Mouse (Mus musculus) forelimb bud, embryonic 11.5 days (tissue): ENCODE results near the gene Gpr55.
A peak's percentile ranks its signal among the peaks of the same experiment; 100 is the strongest.

Experiments used
- DNase-seq: peaks from one replicate; pipeline ENCODE4 v3.0.0-alpha.2; 2012; ENCODE audit warnings: low read depth, low spot score

Gene Gpr55

GRCm38 (mm10) chr1:85957942-85958619 lies 2.7 kb downstream of the Gpr55 start:
- DNase-seq = peak; percentile 12

- DNase-seq = no peak
These were observed 3.5 kb downstream of the Gpr55 start for GRCm38 (mm10) chr1:85957290-85957689.

GRCm38 (mm10) chr1:85955150-85955549 lies 5.7 kb downstream of the Gpr55 start:
- no peak for DNase-seq

GRCm38 (mm10) chr1:85949085-85949684 lies 11.6 kb downstream of the Gpr55 start:
- DNase-seq = no peak

- no peak for DNase-seq
These were observed 18.5 kb downstream of the Gpr55 start for GRCm38 (mm10) chr1:85942318-85942717.

- DNase-seq = no peak
These were observed 23.5 kb downstream of the Gpr55 start for GRCm38 (mm10) chr1:85937323-85937722.

- DNase-seq = no peak
These were observed 24.5 kb downstream of the Gpr55 start for GRCm38 (mm10) chr1:85936265-85936664.

- DNase-seq = peak; percentile 65
These were observed 25.5 kb downstream of the Gpr55 start for GRCm38 (mm10) chr1:85935148-85935852.

GRCm38 (mm10) chr1:85934560-85934959 lies 26.2 kb downstream of the Gpr55 start:
- DNase-seq = no peak

GRCm38 (mm10) chr1:85933631-85934465 lies 27.0 kb downstream of the Gpr55 start:
- DNase-seq = peak; percentile 42

- no peak for DNase-seq
These were observed 27.6 kb downstream of the Gpr55 start for GRCm38 (mm10) chr1:85933226-85933625.

- no peak for DNase-seq
These were observed 29.6 kb downstream of the Gpr55 start for GRCm38 (mm10) chr1:85931170-85931569.

- no peak for DNase-seq
These were observed 31.4 kb downstream of the Gpr55 start for GRCm38 (mm10) chr1:85929406-85929805.

- DNase-seq = no peak
These were observed 32.1 kb downstream of the Gpr55 start for GRCm38 (mm10) chr1:85928688-85929065.

GRCm38 (mm10) chr1:85928057-85928687 lies 32.6 kb downstream of the Gpr55 start, which contains the start of gene 4933407L21Rik:
Gene 4933407L21Rik (plus strand): TSS chr1:85928483.
- DNase-seq = no peak

GRCm38 (mm10) chr1:85925183-85925582 lies 35.6 kb downstream of the Gpr55 start:
- DNase-seq = no peak

- DNase-seq = no peak
These were observed 38.0 kb downstream of the Gpr55 start for GRCm38 (mm10) chr1:85922865-85923211.

- no peak for DNase-seq
These were observed 38.5 kb downstream of the Gpr55 start for GRCm38 (mm10) chr1:85922127-85922864.

- no peak for DNase-seq
These were observed 39.1 kb downstream of the Gpr55 start for GRCm38 (mm10) chr1:85921725-85922124.

GRCm38 (mm10) chr1:85919621-85920020 lies 41.2 kb downstream of the Gpr55 start:
- DNase-seq = no peak
